Mouse (Mus musculus): Measurements from ENCODE around the gene Mid1ip1.

The Mid1ip1 gene

DNA sequence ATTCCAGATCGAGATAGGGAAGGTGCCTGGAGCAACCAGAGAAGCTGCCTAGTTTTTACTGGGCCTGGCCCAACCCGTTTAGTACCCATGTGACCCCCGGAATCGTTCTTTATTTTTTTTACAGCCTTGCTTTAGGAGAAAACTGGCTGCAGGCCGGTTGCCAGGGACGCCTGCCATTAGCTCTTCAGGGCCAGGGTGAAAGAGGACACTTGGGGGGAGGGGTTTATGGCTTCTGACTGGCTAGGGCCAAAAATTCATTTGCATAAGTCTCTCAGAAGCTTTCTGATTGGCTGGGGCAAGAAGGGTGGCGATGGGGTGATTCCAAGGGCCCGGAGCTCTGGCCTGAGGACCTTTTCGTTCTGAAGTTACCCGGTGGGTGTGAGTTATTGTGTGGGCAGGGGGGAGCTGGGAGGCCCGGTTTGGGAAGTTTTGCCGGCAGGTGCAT lies at the start of gene Mid1ip1:
Gene Mid1ip1 (plus strand): TSS at position 318 of the 445 bp plus-strand sequence.
- peak in 1 of 2 experiments; percentile 54 for DNase-seq (ENCODE audit: low spot score in 2 of 2)

- no peak for DNase-seq (ENCODE audit: low spot score in 2 of 2)
Measured at GRCm38 (mm10) chrX:10694455-10695180, 20.2 kb upstream of the Mid1ip1 start.

- no peak for DNase-seq (ENCODE audit: low spot score in 2 of 2)
Measured at GRCm38 (mm10) chrX:10706728-10707127, 8.1 kb upstream of the Mid1ip1 start.

- no peak for DNase-seq (ENCODE audit: low spot score in 2 of 2)
Measured at GRCm38 (mm10) chrX:10713839-10714637, 775 bp upstream of the Mid1ip1 start.

DNA sequence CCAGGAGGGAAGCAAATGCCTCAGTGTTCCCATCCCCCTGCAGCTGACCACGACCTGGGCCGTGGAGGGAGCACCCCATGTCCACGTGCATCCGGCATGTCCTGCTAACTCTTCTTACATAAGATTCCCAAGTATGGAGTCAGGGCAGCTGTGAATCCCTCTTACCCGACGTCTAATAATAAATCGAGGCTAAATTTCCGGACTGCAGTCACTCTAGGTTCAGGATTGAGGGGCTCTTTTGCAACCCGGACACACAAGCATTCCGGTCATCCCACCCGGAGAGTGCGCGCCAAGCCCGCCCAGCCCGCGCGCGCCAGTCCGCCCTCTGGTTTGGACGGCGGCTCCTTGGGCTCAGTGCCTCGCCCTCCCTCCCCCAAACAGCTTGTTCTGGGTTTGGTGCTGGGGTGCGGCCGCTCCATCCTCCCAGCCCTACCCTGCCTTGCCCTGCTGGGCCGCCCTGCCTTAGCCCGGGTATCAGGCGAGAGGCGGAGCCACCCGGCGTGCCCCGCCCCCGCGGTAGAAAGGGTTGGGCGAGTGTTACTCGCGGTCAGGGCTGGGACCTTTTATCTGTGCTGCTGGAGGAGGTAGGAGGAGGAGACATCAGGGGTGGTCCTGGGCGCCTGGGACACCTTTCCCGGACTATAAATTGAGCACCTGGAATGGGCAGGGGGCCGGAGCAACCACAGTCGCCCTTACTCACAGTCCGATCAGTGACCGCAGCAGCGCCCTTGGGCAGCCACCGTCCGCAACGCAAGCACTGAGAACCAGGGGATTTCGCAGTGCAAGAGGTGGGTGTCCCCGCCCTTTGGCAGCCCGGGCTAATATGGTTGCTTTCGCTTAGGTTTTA lies 2.3 kb downstream of the Mid1ip1 start:
- DNase-seq (ENCODE audit: low spot score in 2 of 2), result peak; percentile 70 to 79

GRCm38 (mm10) chrX:10718021-10718837 lies 3.4 kb downstream of the Mid1ip1 start:
- peak in 1 of 2 experiments; percentile 29 for DNase-seq (ENCODE audit: low spot score in 2 of 2)

- peak in 1 of 2 experiments; percentile 25 for DNase-seq (ENCODE audit: low spot score in 2 of 2)
Measured at GRCm38 (mm10) chrX:10718838-10719539, 4.2 kb downstream of the Mid1ip1 start.

GRCm38 (mm10) chrX:10720391-10720790 lies 5.6 kb downstream of the Mid1ip1 start:
- DNase-seq (ENCODE audit: low spot score in 2 of 2), result no peak

- DNase-seq (ENCODE audit: low spot score in 2 of 2), result no peak
Measured at GRCm38 (mm10) chrX:10724571-10724970, 9.8 kb downstream of the Mid1ip1 start.

- DNase-seq (ENCODE audit: low spot score in 2 of 2), result no peak
Measured at GRCm38 (mm10) chrX:10729488-10729887, 14.7 kb downstream of the Mid1ip1 start.

DNA sequence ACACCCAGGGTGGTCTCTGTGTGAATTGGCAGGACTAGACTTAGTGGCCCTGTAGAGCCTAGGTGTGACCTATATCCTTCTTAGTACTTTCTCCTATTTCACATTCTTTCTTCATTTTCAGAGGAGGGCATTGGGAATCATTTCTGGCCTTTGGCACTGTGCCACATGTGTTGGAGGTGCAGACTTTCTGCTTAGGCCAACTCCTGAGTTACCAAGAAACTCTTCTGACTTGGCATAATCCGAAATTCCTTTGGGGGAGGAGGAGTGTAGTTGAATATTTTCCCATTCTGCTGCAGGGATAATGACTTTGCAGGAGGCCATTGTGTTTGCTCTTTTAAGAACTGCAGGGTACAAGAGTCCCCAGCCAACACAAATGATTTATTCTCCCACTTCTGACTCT lies 19.6 kb downstream of the Mid1ip1 start:
- no peak for DNase-seq (ENCODE audit: low spot score in 2 of 2)

DNA sequence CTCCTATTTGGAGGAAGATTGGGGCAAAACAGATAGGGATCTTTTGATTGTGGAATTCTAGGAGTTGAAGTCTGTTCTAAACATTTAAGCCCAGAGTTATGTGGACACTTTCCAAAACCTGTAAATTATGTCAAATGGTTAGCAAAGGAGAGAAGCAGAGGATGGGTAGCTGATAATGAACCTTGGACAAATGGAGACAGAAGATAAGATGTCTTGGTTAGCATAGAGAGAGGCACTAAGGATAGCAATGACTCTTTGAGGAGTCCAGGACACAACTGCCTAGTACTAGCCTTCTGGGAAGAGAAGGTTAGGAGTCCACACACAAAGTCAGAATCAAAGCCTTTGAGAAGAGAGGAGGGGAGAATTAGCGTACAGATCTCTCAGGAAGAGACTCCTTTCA lies 20.1 kb downstream of the Mid1ip1 start:
- no peak for DNase-seq (ENCODE audit: low spot score in 2 of 2)

GRCm38 (mm10) chrX:10758866-10759265 lies 44.1 kb downstream of the Mid1ip1 start:
- DNase-seq (ENCODE audit: low spot score in 2 of 2), result no peak

DNA sequence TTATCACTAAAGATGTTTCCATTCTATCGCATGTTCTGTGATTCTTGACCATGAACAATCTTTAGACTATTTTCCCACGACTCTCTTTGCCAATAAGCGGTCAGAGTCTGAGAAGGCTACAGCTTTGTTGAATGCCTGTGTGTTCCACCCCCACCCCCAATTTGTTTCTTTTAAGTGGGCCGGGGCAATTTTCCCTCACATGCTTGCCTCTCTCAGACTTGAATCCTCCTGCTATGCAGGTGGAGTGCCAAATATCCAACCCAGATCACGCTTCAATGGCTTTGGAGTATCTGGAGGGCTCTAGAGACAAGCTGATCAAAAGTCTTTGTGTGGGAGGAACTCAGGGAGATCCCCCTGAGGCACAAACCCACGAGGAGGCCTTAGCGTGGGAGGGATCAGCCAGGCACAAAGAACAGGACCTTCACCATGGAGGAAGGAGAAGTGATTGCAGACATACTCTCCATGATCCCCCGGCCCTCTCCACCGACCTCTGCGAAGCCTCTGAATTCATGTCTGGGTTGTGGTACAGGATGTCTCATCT lies 48.7 kb downstream of the Mid1ip1 start:
- no peak for DNase-seq (ENCODE audit: low spot score in 2 of 2)
